Mouse (Mus musculus): ENCODE measurements around the gene Lonp2.

The Lonp2 gene

GRCm38 (mm10) chr8:86745935-86746441 lies 122.1 kb downstream of the Lonp2 start:
- DNase-seq (ENCODE audit: low read depth, low spot score) = peak; percentile 83

DNA sequence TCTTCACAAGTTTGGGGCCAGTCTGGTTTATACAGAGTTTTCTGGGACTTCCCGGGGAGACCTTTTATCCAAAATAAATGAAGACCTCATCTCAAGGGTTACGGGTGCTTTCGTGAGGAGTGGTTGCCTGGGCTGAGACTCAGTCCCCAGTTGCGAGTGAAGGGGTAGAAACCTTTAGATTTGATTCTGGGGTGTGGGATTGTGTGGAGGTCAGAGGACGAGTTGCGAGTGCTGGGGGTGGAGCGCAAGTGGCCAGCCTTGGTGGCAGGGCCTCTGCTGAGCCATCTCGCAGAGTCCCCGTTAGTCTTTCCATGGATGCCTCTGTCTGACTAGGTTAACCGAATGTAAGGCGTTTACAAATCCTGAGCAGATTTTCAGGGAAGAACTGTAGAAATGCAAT lies 122.7 kb downstream of the Lonp2 start:
- DNase-seq (ENCODE audit: low read depth, low spot score) = no peak

DNA sequence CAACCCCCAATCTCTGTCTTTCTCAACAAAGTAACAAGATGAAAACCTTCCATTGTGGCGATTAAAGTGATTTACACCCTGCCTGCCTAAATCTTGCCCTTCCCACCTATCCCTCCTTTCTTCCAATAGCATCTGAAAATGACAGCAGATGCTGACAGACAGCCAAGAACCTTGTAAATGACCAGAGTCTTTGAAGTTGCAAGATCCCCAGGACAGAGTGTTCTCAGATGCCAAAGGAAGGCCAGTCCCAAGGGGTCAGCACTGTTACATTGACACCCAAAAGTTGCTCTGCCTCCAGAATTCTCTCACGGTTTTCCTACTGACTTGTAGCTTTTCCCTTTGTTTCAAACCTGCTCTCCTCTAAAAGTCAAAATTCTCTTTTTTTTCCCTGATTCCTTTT lies 126.0 kb downstream of the Lonp2 start:
- no peak for DNase-seq (ENCODE audit: low read depth, low spot score)

DNA sequence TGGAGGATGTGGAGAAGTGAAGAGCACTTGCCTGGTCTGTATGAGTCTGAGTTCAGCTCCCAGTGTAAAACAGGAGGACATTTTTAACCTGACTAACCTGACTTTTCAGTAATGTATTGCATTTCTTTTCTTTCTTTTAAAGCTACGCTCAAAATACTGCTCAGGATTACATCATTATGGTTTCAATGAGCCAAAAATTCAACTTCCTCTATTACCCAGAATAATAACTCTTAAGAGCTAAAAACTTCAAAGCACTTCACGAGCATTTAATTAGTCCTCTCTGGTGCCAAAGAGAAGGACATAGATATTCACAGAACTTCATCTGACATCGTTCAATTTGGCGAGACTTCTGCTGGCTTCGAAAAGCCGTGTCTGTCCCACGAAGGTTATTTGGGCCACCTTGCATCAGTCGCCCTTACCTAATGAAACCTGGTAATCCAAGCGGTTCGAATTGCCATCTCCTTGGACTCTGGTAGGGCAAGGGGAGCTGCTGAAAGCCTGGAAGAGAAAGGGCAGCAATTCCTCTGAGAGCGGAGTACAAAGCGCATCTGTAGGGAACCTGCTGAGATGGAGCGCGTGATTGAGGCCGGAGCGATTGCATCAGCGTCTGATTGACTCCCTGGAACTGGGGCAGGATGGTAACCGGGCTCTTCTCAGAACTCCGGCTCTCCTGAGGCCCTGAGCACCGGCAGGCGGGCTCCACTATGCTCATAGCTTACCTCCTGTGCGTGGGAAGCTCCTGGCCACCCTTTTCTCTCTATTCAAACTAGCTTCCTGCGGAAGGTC lies 133.3 kb downstream of the Lonp2 start:
- peak; percentile 74 for DNase-seq (ENCODE audit: low read depth, low spot score)

- DNase-seq (ENCODE audit: low read depth, low spot score) = no peak
These were observed 134.8 kb downstream of the Lonp2 start for GRCm38 (mm10) chr8:86758651-86759050.

GRCm38 (mm10) chr8:86759090-86759491 lies 135.2 kb downstream of the Lonp2 start:
- DNase-seq (ENCODE audit: low read depth, low spot score) = no peak

- no peak for DNase-seq (ENCODE audit: low read depth, low spot score)
These were observed 136.9 kb downstream of the Lonp2 start for GRCm38 (mm10) chr8:86760746-86761145.

- no peak for DNase-seq (ENCODE audit: low read depth, low spot score)
These were observed 139.0 kb downstream of the Lonp2 start for GRCm38 (mm10) chr8:86762806-86763205.

DNA sequence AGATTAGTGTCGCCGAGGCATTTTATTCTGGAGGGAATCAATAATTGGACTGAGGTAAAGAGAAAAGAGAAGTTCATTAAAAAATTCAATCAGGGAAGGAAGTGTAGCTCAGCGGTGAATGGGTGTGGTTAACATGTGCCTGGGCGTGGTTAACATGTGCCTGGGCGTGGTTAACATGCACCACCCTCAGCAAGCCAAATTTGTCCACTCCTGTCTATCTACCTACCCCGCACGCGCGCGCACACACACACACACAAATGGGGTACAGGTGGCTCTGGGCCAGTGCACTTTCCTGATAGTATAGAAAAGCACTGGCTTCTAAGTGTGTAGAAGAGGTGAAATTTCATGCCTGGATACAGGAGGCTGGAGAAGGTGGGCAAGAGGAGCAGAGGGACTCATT lies 141.3 kb downstream of the Lonp2 start:
- peak; percentile 80 for DNase-seq (ENCODE audit: low read depth, low spot score)

DNA sequence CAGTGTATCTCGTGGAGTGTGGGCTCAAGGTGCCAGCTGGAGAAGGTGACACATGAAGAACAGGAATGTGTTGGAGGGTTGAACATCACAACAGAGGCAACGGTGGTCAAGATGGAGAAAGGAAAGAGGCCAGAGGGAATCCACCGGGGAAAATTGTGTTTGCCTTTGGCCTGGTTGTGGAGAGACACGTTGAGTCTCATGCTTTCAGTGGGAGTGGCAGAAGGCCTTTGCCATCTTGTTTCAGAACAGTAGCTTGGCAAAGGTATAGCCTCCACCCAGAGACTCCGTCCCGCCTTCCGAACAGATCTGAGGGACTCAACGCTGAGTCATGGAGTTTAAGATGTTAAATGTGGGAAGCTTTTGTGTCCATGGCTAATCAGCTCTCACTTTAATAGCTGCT lies 141.8 kb downstream of the Lonp2 start:
- DNase-seq (ENCODE audit: low read depth, low spot score) = no peak

DNA sequence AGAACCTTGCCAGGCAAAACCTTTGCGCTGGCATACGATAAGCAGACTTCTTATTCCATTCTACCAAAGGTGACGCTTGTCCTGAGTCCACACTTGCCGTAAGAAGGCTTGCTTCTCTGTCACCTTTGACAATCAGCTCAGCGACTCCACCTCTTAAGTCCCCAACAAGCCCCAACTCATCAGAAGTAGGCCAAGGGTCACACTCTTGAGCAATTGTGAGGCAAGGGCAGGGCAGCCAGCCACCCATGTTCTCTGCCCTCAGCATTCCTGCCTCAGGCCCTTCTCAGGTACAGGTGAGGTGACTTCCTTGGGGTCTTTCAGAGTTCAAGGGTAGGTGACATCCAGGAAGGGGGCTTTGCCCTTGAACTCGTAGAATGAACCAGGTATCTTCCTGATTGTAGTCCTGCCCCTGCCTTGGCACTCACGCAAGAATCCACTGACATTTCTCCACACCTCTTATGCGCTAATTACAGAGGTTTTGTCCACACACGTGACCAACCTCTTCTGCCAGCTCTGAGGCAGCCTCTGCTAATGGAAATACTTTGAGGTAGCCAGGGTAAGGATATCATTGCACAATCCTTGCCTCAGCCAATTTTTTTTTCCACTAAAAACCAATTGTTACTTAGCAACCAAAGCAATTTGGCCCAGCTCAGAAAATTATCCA lies 142.8 kb downstream of the Lonp2 start:
- no peak for DNase-seq (ENCODE audit: low read depth, low spot score)

DNA sequence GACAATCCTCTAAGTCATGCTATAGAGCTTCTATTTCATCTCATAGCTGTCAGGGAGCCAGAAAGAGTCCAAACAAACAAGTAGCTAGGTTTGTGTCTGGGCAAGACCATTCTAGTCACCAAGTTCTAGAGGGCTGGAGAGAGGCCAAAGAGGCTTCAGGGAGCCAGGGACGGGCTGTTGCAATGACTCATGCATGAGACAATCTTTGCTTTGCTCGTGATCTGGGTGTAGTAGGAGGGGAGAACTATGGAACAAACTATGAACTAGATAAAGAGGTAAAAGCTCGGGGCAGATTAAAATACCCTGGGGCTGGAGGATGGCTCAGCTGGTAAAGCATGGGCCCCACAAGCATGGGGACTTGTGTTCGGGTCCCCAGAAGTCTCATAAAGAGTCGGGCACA lies 144.7 kb downstream of the Lonp2 start:
- no peak for DNase-seq (ENCODE audit: low read depth, low spot score)

DNA sequence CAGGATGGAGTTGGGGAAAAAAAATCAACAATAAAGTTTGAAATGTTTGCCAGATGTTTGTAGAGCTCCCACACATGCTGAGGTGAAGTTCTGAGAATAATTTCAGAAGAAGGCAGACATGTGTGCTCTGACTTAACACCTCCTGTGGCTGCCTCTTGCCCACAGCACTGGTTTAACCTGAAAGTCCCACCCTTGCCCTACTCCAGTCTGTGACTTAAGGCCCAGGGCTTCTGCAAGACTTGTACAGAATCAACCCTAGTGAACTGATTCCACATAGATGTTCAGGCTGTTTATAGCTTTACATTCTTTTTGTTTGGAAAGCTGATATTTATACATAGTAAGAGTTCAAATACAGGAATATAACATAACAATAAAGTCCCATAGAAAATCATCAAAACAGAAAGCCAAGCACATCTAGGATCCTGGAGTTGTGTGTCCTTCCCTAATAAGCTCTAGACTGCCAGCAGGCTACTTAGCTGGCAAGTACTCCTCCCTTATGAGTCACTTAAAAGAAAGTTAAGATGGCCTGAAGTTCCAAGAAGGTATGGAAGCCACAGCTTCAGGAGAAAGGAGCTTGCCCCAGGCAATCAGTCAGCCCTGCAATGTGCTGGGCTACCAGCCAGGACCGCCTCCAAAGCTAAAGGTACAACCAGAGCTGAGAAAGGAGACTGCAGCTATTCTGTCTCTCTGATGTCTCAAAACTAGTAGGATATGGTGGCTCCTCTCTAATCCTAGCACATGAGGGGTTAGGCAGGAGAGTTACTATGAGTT lies 146.3 kb downstream of the Lonp2 start:
- DNase-seq (ENCODE audit: low read depth, low spot score) = no peak
